Mouse (Mus musculus): ENCODE results near the gene Slc35d3.

- TF ChIP-seq CTCF (IDR thresholded peaks at IDR 0.05; ENCODE audit: borderline replicate concordance, insufficient read depth, low read depth, low read length), result no peak
- TF ChIP-seq POLR2A (IDR thresholded peaks at IDR 0.05; ENCODE audit: borderline replicate concordance, insufficient read depth, low read length), result no peak
These were observed at the start of gene Slc35d3 for GRCm38 (mm10) chr10:19850998-19851691.
